Mouse (Mus musculus): ENCODE measurements around the gene Icam1.

Icam1 gene

DNA sequence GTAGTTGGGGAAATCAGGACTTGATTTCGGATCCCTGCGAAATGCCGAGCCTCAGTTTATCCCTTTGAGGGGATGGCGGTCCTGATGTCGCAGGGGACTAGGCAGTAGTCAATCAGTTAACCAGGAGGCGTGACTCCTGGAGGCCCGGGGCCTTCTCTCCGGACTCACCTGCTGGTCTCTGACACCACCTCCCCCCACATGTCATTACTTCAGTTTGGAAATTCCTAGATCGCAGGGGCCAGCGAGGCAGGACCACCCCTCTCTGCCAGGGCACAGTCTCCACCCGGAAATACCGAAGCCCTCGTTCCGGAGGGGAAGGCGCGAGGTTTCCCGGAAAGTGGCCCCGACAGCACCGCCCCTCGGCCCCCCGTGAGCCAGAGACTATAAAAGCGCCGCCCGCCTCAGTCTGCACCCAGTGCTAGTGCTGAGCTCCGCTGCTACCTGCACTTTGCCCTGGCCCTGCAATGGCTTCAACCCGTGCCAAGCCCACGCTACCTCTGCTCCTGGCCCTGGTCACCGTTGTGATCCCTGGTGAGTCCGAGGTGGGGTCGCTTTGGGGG lies at the start of gene Icam1:
TSS of gene Icam1 (plus strand) at position 415 of the 560 bp plus-strand sequence.
- 2% methylated on average over 30 of the region's 30 CpGs for WGBS

DNA sequence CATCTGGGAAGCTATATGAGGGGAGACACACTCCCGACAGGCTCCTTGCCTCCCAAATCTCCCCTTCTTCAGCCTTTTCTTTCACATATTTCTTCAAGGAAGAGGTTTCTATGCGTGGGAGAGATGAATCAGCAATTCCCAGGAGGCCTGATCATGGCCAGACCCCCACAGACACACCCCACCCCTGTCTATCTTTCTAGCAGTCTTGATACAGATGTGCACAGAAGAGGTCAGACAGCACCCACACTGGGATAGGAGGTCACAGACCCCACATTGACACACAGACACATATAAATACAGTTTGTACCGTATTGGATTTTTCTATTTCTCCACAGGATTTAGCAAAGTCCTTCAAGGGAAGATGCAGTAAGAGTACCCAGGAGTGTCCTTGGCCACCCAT lies 49.8 kb upstream of the Icam1 start:
- 79% methylated on average over 3 of the region's 3 CpGs for WGBS

- WGBS, result 83% methylated on average over 5 of the region's 5 CpGs
These were observed 49.0 kb upstream of the Icam1 start for GRCm38 (mm10) chr9:20966747-20967146.

- WGBS, result 50% methylated on average over 7 of the region's 7 CpGs
These were observed 44.0 kb upstream of the Icam1 start for GRCm38 (mm10) chr9:20971751-20972140.

GRCm38 (mm10) chr9:20972141-20972992 lies 43.4 kb upstream of the Icam1 start:
- 30% methylated on average over 28 of the region's 28 CpGs for WGBS

DNA sequence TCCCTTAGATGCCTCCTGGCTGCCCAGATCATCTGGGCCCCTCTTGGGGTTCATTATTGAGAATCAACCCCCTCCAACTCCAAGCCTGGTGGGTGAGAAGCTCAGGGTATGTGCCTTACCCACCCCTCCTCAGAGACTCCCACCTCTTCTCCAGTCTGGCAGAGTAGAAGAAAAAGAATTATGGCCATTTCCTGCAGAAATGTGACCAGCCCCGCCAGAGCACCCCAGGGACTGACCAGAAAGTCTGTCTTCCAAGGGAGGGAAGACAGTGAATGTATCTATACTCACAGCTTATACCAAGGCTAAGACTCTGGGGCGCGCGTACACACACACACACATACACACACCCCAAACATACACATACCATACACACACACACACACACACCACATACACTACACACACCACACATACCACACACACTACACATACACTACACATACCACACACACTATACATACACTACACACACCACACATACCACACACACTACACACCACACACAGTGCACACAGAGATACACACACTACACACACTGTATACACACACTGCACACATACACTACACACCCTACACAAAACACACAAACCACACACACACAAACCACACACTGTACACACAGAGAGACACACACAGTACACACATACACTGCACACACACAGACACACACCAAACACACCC lies 42.6 kb upstream of the Icam1 start:
- WGBS, result 91% methylated on average over 4 of the region's 4 CpGs

GRCm38 (mm10) chr9:20973682-20974075 lies 42.1 kb upstream of the Icam1 start:
- WGBS, result 75% methylated on average over 6 of the region's 6 CpGs

DNA sequence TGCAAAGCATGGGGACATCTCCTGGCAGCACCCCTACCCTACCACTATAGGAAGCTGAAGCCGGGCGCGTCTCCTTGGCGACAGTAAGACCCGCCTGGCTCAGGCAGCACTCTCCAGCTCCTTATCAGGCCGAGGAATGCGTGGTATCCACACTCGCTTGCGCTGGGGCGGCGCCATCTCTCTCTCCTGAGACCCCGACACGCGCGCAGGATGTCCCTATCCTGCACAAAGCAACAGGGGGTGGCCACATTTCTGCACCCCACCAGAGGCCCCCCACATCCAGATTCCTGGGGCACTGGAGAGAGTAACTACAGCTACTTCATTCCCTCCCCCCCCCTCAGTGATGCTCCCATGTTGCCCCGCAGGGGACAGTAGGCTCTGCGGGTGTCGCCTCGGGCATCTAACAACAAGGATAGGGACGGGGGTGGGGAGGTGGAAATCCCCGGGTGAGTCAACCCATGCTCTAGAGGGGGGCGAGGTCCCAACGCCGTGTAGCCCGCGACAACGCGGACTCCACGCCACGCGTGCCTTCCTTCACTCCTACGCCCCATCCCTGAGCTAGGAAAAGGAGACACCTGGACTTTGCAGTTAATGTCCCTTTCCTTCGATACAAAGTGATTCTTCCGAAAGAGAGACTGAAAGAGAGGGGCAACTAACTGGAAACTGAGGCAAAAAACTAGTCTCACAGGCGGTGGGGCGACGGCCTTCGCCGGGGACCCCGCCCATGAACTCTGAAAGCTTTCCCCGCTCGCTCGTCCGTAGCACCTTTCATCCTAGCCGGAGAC lies 40.2 kb upstream of the Icam1 start:
- WGBS, result 5% methylated on average over 45 of the region's 45 CpGs

GRCm38 (mm10) chr9:20976216-20976960 lies 39.4 kb upstream of the Icam1 start, which contains the start of gene S1pr2:
Gene S1pr2 (minus strand): TSS chr9:20976781.
- under 1% methylated on average over 47 of the region's 47 CpGs for WGBS

GRCm38 (mm10) chr9:20976961-20977689 lies 38.7 kb upstream of the Icam1 start:
- 2% methylated on average over 4 of the region's 4 CpGs for WGBS

- WGBS, result 67% methylated on average over 10 of the region's 10 CpGs
These were observed 37.2 kb upstream of the Icam1 start for GRCm38 (mm10) chr9:20978409-20979095.

DNA sequence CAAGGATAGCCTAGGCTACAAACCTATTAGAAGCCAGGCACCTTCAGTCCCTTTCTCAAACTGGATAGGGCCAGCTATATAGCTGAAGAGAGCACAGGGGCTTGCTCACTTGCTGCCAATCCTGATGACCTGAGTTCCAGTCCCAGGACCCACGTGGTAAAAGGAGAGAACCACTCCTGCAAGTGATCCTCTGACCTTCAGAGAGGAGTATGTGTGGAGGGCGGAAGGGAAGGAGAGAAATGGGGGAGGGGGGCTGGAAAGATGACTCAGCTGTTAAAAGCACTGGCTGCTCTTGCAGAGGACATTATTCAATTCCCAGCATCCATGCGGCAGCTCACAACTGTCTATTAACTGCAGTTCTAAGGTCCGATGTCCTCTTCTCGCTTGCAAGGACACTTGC lies 36.6 kb upstream of the Icam1 start:
- 73% methylated on average over 5 of the region's 5 CpGs for WGBS

DNA sequence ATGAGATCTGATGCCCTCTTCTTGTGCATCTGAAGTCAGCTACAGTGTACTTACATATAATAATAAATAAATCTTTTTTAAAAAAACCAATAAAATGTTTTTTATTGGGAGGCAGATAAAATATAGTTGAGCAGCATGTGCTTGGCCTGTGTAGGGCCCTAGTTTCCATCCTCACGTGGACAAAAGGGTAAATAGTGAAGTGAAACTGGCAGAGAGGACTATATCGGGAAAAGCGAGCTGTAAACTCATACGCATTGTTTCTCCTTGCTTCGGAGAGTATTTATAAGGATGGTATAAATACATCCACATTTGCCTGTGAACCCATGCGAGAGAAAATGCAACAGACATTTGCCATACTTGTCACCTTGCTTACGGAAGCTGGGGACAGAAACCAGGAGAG lies 36.0 kb upstream of the Icam1 start:
- WGBS, result 86% methylated on average over 7 of the region's 7 CpGs

DNA sequence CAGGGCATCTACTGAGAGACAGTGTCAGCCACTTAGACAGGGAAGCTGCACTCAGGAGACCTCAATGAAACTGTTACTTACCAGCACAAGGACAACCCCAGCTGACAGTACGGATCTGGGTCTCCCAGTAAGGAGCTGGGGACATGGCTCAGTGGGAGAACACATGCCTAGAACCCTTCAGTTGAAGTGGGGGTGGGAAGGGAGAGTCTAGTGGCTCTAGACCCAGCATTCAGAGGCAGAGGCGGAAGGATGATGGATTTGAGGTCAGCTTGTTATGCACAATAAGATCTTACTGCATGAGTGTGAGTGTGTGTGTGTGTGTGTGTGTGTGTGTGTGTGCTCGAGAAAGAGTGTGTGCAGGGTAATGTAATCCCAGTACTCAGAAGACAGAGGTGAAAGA lies 33.6 kb upstream of the Icam1 start:
- WGBS, result 78% methylated on average over 3 of the region's 3 CpGs

DNA sequence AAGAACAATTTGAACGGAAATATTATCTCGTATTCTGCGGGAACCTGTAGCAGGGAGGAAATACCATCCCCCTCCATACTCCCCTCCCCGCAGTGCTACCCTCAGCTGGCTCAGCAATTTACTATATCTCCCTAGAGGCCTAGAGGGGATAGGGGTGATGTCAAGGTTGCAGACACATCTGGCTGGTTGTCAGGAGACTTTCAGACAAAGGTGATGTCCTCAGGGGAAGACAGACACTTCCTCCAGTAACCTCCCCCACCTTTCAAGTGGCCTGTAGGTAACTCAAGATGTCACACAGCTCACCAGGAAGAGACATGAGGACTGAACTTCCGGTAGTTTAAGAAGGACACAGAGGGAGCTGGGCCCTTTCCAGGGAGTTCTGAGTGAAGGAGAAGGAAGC lies 32.6 kb upstream of the Icam1 start:
- WGBS, result 72% methylated on average over 5 of the region's 5 CpGs

DNA sequence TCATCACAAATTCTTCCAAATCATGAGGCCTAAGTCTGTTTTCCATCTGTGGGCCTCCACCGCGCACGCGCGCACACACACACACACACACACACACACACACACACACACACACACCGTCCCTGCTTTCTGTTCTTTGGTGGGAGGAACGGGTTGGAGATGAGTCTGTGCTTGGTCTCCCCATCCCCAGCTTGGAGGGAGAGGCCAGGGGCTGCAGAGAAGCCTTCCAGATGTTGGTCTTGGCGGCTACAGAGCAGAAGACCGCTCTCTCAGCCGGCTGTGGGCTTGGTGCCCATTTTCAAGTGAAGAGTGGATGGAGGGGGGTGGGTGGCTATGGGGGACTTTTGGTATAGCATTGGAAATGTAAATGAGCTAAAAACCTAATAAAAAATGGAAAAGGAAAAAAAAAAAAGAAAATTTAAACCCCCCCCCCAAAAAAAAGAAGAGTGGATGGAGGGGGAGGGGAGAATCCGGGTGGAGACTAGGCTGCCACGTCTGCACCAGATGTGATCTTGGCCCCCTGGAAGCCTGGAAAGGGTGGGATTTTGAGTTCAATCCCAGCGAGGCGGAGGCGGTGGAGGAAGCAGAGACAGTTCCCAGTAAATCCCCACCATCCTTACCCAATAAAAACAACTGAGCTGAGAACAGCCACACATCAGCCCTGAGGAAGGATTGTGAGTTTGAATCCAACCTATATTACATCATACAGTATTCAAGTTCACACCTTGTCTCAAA lies 28.7 kb upstream of the Icam1 start:
- WGBS, result 62% methylated on average over 15 of the region's 15 CpGs

GRCm38 (mm10) chr9:20987953-20988352 lies 27.8 kb upstream of the Icam1 start:
- 48% methylated on average over 7 of the region's 7 CpGs for WGBS

DNA sequence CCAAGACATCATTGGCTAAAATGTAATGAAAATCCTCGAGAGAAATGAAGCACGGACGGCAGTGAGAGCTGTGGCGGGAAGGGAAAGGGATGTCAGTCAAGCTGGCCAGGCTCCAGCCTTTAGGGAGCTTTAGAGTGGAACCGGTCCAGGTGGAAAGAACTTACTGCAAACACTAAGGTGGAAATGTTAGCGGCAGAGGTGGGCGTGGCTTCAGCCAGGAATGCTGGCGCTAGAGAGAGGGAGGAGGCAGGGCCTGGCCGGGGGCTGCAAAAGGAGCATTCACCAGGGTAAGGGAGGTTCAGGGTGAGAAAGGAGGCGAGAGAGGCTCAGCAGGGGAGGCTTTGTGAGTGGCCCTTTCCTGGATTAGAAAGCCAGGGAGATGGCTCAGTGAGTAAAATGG lies 24.9 kb upstream of the Icam1 start:
- 21% methylated on average over 10 of the region's 10 CpGs for WGBS

- WGBS, result 89% methylated on average over 4 of the region's 4 CpGs
These were observed 24.2 kb upstream of the Icam1 start for GRCm38 (mm10) chr9:20991587-20991986.
